Mouse (Mus musculus) kidney, postnatal 4 days (tissue): Measurements from ENCODE around the gene Thrap3.

Source experiments
- DNase-seq, 2 experiments: peaks; one replicate each; pipeline ENCODE4 v3.0.0; 2021; ENCODE audit warnings: mixed read lengths in 2 of 2

Gene Thrap3

GRCm38 (mm10) chr4:126163067-126163659 lies 39.4 kb downstream of the Thrap3 start, which contains the start of gene Sh3d21:
Gene Sh3d21 (minus strand): TSS chr4:126163491.
- DNase-seq, result peak; percentile 56 to 72

- DNase-seq, result peak; percentile 93 to 96
Measured at GRCm38 (mm10) chr4:126162544-126163066, 40.0 kb downstream of the Thrap3 start.

GRCm38 (mm10) chr4:126161986-126162385 lies 40.6 kb downstream of the Thrap3 start:
- DNase-seq, result no peak

- DNase-seq, result no peak
Measured at GRCm38 (mm10) chr4:126161456-126161855, 41.1 kb downstream of the Thrap3 start.

GRCm38 (mm10) chr4:126160981-126161380 lies 41.6 kb downstream of the Thrap3 start:
- DNase-seq, result no peak

DNA sequence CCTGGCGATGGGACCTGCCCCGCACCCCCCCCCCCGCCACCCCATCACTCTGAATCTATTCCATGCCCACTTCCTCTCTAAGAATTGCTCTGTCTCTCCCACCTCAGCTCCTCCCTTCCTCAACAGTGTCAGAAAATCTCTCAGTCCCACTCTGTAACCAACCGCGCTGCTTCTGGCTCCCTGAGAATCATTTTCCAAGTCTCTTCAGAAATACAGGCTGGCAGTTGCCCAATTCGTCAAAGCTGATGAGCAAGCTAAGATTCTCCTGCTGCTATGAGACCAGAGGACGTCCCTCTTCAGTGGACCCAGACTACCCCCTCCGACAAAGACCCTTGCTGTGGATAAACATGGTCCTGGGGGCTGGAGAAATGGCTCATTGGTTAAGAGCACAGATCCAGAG lies 43.1 kb downstream of the Thrap3 start:
- no peak for DNase-seq

DNA sequence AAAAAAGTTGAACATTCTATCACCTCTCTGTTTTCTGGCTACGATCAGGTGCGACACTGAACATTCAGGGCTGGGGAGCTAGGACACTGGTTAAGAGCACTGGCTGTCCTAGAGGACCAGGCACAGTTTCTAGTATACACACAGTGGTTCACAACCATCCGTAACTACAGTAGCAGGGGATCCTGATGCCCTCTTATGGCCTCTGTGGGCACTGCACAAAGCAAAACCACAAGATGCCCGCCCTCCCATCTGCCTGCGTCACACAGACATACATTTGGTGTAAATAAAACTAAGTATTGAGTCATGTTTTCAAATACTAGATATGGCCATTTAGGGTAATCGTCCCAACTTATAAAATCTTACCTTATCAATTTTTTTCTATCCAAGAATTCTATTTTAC lies 45.0 kb downstream of the Thrap3 start:
- DNase-seq, result no peak

DNA sequence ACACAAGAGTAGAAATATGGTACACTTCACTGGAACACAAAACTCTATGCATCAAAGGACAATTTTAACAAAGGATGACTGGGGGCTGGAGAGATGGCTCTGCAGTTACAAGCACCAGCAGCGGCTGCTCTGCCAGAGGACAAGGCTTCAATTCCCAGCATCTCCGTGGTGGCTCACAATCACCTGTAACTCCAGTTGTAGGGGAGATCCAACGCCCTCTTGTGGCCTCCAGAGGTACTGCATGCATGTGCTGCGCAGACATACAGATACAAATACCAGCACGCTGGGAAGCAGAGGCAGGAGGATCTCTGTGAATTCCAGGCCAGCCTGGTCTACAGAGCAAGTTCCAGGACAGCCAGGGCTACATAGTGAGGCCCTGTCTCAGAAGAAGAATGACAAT lies 45.9 kb downstream of the Thrap3 start:
- peak; percentile 47 to 51 for DNase-seq

- DNase-seq, result peak in 1 of 2 experiments; percentile 40
Measured at GRCm38 (mm10) chr4:126155869-126156268, 46.7 kb downstream of the Thrap3 start.

GRCm38 (mm10) chr4:126155183-126155582 lies 47.4 kb downstream of the Thrap3 start:
- peak in 1 of 2 experiments; percentile 52 for DNase-seq

DNA sequence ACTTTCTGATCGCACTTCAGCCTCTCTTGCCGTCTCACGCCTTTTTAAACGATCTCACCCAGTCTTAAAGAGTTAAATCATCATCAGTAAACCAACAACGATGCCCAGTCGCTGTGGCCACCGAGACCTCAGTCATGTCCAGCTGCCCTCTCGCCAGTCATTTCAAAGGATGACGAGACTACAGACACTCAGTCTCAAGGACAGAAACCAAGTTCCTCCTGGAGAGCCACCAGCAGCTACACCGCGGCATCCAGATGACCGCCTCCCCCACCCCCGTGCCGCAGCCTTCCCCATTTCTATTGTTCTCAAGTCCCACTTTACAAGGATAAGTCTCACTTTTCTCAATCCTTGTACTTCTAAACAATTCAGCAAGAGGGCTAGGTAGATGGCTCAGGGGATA lies 49.7 kb downstream of the Thrap3 start:
- DNase-seq, result no peak

- DNase-seq, result peak in 1 of 2 experiments; percentile 2
Measured at GRCm38 (mm10) chr4:126151701-126152440, 50.7 kb downstream of the Thrap3 start.

DNA sequence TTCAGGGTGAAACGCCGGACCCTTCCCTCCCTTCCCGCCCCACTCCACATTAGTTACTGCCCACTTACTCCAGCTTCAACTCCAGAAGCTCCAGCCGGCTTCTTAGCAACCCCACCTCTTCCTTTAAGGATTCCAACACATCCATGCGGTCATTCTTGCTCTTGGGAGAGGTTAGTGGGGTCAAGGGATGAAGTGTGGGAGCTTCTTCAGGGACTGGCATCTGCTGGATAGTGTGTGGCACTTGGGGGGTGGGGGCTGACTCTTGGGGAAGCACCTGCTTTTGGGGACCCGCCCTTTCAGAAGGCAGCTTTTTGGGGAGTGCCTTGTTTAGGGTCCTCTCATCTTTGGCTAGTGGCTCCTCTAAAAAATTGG lies 51.6 kb downstream of the Thrap3 start:
- no peak for DNase-seq

GRCm38 (mm10) chr4:126150297-126150948 lies 52.1 kb downstream of the Thrap3 start:
- DNase-seq, result peak; percentile 85 to 92

DNA sequence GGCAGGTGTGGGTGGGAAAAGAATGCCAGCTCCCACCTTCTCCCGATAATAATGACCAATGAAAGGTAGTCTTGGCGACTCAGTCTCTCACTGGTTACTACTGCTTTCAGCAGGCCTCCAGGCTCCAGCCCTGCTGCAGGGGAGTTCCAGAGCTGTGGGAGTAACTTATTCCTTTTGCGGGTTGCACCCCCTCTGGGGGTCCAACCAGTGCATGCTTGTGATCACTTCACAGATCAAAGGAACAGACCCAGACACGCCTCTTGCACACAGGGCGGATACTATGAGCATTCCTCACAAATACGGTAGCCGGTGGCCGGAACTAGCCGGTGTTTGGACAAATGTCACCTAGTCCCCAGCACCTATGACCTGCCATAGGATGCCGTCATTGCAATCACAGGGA lies 52.8 kb downstream of the Thrap3 start:
- peak; percentile 60 to 74 for DNase-seq

- peak; percentile 62 to 74 for DNase-seq
Measured at GRCm38 (mm10) chr4:126149041-126149676, 53.4 kb downstream of the Thrap3 start.

- peak; percentile 85 to 92 for DNase-seq
Measured at GRCm38 (mm10) chr4:126148161-126148961, 54.2 kb downstream of the Thrap3 start.

- DNase-seq, result peak; percentile 98 to 99
Measured at GRCm38 (mm10) chr4:126147533-126148160, 54.9 kb downstream of the Thrap3 start, which contains the start of gene Eva1b. Gene Eva1b (plus strand): TSS chr4:126147744.

DNA sequence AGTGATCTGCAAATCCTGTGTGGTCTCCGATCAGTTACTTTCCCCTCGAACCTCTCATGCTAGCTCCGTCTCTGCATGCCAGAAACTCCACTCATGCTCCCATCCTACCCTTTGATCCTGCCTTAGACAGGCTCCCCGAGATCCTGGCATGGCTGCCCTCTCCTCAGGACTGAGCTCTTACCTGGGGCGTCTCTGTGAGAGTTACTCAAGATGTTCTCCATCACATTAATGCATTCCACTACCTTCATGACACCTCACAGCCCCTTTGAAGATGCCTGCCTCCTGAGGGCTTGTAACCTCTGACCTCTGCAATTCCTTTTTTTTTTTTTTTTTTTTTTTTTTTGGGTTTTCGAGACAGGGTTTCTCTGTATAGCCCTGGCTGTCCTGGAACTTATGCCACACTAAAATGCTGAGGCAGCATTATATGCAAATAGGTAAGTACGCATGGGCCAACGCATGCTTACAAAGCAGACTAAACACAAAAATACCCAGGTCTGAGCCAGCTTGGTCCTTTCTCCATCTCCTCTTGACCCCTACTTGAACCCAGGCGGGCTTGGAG lies 55.5 kb downstream of the Thrap3 start:
- no peak for DNase-seq

GRCm38 (mm10) chr4:126145396-126145795 lies 57.2 kb downstream of the Thrap3 start:
- DNase-seq, result peak in 1 of 2 experiments; percentile 58

GRCm38 (mm10) chr4:126141021-126141420 lies 61.5 kb downstream of the Thrap3 start:
- peak in 1 of 2 experiments; percentile 54 for DNase-seq
